Mouse (Mus musculus) fibroblast of lung, adult 2 months (primary cell): ENCODE results near the gene Ubxn11.

Experiments used
- DNase-seq: peaks from one replicate; pipeline ENCODE4 v3.0.0-alpha.2; 2011; ENCODE audit warnings: low read depth

The Ubxn11 gene

GRCm38 (mm10) chr4:134101979-134102741, at the start of gene Ubxn11:
TSS of gene Ubxn11 (plus strand) at chr4:134102570.
- DNase-seq = peak; percentile 76

DNA sequence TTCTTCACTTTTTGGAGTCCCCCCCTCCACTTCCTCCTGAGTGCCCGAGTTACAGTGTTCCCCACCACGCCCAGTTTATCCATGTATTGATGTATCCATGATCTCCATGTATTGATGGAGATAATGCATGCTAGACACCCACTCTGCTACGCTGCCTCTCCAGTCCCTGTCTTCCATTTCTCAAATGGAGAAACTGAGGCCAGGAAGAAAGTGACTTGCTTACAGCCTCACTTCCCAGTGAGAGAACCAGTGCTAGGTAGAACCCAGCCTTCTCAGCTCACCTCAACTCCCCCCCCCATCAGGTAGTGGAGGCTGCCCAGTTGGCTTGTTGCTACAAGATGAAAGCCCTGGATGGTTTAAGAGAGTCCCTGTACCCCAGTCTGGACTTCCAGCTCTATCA, 48.8 kb upstream of the Ubxn11 start, which contains the start of gene Zfp683:
Gene Zfp683, plus strand, starts transcription at position 301 of the 400 bp plus-strand sequence.
- no peak for DNase-seq

- DNase-seq = no peak
These were observed 44.1 kb upstream of the Ubxn11 start for GRCm38 (mm10) chr4:134058166-134058715.

DNA sequence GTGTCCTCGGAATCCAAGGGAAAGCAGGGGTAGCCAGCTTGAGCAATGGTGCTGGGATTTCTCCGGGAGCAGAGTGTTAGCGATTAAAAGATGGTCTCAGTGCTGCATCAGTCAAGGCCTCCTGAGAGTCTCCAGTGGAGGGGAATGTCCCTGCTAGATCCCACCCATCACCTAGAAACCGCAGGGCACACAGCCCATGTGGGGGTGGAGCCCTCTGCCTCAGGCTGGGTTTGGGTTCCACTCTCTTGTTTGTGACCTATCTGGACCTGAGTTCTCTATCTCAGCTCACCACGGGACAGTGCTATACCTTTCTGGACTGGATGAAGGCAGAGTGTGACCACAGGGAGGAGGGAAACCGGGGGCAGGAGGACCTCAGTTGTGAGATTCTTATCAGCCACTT, 43.5 kb upstream of the Ubxn11 start:
- DNase-seq = no peak

DNA sequence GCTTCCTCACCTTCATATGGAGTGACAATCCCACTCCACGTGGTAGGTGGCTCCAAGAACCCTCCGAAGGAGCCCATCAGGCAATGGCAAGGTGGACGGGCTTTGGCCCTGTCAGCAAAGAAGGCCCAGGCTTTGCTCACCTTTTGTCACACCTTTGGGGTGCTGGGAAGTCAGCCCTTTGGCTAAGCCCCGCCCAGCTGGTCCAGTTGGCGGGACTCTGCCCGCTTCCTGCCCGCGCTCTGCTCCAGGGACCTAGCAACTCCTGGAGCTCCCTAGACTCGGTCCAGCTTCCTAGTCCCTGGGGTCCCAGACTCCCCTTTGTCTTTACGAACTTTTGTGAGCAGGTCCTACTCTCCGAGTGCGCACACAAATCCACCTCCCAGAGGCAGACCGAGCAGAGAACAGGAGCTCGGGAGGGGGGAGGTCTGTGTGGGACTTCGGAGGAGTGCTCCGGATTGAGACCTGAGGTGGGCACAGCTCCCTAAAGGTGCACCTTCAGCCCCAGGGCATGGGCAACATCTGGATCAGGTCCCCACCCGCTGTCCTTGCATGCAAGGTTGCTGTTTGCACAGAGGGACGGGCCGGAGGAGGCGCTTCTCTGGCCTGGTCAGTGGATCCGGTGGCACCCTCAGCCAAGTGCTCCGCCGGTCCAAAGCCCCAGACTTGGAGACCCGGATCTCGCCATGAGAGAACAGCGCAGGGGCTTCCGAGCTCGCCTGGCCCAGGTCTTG, 42.1 kb upstream of the Ubxn11 start, which contains the start of gene Crybg2:
Gene Crybg2, plus strand, starts transcription at position 681 of the 731 bp plus-strand sequence.
- DNase-seq = no peak

DNA sequence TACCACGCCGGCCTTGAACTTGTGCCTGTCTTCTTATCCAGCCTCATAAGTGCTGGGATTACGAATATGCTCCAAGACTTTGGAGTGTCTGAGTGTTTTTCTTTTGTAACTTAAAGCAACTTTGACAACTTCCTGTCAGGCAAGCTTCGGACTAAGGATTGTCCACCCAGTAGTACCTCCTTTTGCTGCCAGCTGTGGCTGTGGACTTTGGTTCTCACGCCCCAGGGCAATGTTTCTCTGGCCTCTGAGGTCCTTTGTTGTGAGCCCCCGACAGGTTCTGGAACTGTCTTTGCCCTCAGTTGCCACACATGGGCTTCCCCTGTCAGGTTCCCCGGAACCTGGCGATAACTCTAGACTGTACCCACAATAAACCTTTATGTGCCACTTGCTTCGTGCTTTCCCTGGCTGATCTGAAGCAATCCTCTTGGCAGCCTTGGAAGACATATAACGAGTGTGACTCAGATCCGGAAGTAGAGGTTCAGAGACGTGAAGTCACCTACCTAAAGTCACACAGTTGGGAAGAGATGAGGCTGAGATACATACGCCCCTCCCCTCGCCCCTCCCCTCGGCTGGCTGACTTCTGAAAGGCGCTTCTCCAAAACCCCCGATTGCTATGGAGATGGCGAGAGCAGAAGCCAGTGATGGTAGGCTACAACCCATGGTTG, 41.1 kb upstream of the Ubxn11 start:
- DNase-seq = no peak

GRCm38 (mm10) chr4:134061944-134062446, 40.4 kb upstream of the Ubxn11 start:
- DNase-seq = no peak

DNA sequence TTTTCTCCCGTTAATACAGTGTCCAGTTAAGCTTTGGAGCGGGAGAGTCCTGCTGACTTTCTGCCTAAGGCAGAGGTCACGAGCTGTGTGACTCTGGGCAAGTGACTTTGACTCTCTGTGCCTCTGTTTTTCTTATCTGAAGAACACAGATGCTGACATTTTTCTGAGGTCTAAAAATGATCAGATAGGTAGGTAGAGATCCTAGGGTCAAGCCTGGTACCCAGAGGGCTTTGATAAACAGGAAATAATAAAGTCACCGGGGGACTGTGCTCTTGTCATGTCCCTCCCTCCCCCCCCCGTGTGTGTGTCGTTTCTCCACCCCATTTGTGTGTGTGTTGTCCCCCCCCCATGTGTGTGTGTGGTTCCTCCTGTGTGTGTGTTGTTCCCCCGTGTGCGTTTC, 39.8 kb upstream of the Ubxn11 start:
- no peak for DNase-seq

DNA sequence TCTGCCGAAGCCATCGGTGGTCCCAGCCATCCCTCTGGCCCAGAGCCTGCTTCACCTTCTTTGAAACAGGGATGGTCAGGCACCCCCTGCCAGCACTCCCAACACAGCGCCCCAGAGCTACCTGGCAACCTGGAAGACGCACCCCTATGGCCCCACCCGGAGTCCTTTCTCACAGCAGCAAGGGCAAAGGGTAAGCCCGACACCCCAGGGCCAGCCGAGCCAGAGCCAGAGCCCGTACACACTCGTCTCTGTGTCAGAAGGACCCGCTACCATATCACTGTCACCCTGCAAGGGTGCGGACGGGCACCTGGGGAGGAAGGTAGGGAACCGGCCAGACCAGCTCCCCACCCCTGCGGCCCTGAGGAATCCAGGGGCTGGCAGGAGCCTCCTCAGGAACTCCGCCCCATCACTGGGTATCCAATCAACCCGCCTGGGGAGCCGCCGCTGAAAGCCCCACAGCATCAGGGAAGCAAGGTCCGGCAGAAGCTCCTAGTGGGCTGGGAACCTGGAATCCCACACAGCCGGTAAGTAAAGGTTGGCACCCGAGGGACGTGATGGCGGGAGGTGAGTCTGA, 36.9 kb upstream of the Ubxn11 start:
- DNase-seq = no peak

DNA sequence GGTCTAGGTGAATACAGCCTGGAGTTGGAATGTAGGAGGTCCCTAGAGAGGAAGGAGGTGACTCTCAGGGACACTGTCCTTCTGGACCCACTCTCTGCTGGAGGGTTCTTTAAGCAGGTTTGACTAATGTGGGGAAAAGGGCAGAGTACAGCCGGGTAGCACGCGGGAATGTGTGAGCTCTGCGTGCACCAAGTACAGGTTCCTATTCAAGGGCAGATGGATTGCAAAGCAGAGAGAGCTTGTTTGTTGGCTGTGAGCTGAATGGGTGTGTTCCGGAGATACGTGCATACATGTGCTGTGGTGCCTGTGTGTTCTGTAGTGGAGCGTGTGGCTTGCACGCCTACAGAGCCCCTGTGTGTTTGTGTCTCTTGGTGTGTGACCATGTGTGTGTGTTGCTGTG, 35.0 kb upstream of the Ubxn11 start:
- no peak for DNase-seq

GRCm38 (mm10) chr4:134067833-134068544, 34.4 kb upstream of the Ubxn11 start:
- DNase-seq = no peak

DNA sequence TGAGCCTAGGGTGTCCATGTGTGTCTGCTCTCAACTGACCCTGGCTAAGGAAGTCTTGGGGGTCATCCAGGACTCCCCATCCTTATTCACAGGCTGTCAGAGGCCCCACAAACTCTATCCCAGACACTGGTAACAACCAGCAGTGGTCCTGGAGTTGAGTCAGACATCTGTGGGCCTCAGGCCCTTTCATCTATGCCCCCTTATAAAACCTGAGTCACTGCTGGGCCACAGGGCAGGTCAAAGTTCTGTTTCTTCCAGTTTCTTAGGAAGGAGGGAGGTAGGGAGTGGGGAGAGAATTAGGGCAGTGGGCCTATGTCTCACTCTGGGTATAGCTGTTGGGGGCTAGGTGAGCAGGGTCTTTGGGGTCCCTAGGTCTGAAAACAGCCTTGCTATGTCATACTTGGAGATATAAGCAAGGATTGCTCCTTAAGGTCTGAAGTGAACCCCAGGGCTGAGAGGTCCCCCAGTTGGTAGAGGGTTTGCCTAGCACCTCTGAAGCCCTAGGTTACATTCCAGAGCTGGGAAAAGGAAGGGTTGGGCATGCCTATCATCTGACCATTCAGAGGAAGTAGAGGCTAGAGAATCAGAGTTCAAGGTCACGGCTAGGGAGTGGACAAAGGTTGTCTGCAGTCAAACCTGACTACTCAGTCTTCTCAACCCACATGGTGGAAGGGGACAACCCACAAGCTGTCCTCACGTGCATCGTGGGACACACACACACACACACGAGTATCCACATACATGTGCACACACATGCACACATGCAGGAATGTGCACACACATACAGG, 33.4 kb upstream of the Ubxn11 start:
- no peak for DNase-seq

GRCm38 (mm10) chr4:134078694-134079093, 23.7 kb upstream of the Ubxn11 start:
- no peak for DNase-seq

GRCm38 (mm10) chr4:134080674-134081073, 21.7 kb upstream of the Ubxn11 start:
- DNase-seq = no peak

- no peak for DNase-seq
These were observed 20.5 kb upstream of the Ubxn11 start for GRCm38 (mm10) chr4:134081730-134082386.

DNA sequence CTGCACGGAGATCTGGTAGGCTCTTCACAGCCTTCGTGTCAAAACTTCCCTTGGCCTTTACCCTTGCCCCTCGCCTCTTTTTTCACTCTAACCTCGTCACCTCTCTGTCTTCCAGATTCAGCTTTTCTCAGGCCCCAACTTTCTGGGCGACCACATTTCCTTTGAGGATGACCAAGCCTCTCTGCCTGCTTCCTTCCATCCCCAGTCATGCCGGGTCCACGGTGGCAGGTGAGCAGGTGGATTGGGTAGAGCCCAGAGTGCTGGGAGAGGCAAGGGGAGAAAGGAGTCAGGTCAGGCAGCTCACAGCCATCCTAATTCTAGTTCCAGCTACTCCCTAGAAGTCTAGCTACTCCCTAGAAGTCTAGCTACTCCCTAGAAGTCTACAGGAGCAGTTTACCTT, 19.9 kb upstream of the Ubxn11 start:
- DNase-seq = no peak

DNA sequence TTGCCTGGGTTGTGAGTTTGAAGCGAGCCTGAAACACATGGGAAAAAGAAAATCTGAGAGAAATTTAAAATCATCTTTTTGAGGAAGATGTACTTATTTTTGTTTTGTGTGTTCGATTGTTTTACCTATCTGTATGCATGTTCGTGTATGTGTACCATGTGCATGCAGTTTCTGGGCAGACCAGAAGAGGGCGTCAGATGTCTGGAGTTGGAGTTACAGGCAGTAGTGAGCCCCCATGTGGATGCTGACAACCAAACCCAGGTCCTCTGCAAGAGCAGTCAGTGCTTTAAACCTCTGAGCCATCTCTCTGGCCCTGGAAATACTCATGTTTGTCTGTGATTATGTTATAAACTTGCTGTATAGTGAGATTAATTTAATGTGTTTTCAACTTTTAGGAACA, 17.4 kb upstream of the Ubxn11 start:
- no peak for DNase-seq

GRCm38 (mm10) chr4:134087412-134087811, 15.0 kb upstream of the Ubxn11 start:
- no peak for DNase-seq

GRCm38 (mm10) chr4:134089029-134089428, 13.3 kb upstream of the Ubxn11 start:
- DNase-seq = no peak
